Mouse (Mus musculus): ENCODE data around the gene Lsm14a. TPM values are rescaled to one million over a fixed set of nuclear protein-coding genes. Genes with fewer than 3 reads are reported as not detected.

Lsm14a gene
- polyA plus RNA-seq, 2 experiments from 2014 or later, result 30.7 to 49.8 TPM

DNA sequence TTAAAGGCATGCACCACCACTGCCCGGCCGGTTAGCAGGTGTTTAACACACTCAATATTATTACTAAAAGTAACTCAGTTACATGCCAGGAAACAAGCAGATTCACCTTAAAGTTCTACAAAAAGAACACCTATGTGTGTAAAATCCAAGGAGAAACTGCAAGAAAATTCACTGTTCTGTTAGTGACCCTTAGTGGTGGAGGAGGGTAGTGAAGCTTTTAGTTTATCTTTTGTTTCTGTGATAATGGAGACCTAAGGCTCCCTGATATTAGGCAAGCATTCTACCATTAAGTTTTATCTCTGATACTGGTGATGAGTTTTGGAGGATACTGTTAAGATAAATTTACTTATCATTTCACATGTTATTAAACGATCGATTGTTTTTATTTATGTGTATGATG, 37.5 kb downstream of the Lsm14a start:
- ATAC-seq, result no peak

DNA sequence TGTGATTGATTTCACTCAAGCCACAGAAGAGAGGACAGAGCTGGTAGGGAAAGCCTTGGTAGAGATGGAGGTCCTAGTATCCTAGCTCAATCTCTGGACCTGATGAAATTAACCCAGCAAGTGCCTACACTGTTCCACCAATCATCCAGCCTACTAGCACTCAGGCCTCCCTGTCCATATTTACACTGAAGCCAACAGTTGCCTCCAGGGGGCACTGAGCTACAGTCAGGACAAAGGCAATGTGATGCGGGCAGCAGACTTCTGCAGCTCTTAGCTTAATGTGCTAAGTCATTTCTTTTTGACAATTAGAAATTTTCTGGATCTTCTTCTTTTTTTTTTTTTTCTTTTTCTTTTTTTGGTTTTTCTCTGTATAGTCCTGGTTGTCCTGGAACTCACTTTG, 41.1 kb downstream of the Lsm14a start:
- ATAC-seq, result no peak

DNA sequence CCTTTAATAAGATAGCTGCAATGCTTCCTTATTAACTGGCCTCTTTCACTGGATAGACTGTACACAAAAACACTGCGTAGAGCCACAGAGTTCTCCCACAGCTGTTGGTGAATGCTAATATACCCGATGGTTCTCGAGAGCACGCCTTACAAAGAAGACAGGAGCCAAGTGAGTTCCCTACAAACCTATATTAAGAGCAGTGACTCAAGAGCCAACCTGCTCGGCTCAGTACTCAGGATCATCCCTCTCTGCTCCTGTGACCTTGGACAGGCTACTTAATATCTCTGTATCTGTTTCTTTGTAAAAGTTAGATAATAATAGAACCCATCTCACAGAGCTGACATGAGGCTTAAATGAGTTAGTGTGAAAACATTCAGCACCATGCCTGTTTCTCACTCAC, 42.9 kb downstream of the Lsm14a start:
- no peak for ATAC-seq

DNA sequence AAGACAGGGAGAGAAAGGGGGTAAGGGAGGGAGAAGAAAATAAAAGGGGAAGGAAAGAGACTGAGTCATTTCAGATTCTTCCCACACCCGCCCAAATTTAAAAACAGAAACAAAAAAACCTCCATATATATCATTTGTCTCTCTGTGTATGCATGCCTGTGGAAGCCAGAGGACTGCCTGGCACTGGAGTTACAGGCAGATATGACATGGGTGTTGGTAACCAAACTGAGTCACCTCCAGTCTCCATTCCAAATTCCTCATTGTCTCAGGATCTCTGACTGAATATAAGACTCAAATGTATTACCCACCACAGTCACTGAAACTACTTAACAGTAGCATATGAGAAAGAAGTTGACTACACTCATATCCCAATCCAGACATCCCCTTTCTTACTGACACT, 45.1 kb downstream of the Lsm14a start:
- no peak for ATAC-seq

DNA sequence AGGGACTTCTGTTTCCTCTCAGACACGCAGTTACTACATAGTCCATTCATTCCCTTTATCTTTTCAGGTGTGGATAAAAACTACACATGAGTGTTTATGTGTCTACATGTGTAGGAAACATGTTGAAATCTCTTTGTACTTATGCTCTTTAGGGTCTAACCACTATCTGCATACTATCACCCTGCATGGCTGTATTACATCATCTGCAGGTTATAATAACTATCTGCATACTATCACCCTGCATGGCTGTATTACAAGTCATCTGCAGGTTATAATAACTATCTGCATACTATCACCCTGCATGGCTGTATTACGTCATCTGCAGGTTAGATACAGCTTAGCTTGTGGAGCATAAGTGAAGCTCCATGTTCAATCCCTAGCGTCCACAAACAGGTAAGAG, 46.1 kb downstream of the Lsm14a start:
- ATAC-seq, result no peak

DNA sequence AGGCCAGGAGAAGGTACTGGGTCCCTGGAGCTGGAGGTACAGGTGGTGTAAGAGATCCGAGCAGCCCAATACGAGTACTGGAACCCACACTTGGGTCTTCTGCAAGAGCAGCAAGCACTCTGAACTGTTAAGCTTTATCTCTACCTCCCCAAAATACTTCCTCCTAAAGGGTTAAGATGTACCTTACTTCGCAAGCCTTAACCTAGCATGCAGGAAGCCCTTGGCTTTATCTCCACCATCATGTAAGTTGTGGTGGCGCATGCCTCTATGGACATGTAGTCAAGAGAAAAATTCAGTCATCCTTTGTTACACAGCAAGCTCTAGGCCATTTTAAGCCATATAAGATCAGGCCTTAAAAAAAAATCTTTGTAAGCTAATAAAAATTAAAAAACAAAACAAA, 46.6 kb downstream of the Lsm14a start:
- ATAC-seq, result no peak

DNA sequence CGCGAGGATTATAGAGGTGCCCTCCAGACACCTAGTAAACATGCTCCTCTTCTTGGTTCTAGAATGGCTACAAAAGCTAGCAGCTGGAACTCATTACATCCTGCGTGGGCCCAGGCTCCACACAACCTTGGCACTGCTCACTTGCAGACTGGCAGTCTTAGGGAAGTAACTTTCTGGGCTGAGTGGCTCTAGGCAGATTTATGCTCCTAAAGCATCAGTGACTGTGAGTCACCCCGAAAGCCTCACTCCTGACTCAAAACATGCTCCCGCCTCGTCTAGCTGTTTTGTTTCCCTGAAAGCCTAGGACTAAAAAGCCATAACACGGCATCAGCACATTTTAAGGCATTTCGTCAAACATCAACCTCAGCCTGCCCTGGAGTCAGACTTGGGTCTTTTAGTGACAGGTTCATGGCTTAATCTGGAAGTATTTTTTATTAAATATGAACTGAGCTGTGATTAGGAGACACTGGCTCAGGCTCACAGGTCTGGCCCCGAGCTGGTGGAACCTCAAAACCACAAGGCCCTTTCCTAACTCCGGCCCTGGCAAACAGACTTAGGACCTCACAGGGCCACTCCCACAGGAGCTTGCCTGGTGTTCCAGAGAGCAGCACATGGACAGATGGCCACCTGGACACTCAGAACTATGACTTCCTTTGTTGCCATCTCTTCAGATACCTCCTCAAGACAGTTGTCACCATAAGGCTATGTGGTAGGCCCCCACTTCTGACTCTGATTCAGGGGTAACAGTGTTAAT, 50.9 kb downstream of the Lsm14a start:
- no peak for ATAC-seq

DNA sequence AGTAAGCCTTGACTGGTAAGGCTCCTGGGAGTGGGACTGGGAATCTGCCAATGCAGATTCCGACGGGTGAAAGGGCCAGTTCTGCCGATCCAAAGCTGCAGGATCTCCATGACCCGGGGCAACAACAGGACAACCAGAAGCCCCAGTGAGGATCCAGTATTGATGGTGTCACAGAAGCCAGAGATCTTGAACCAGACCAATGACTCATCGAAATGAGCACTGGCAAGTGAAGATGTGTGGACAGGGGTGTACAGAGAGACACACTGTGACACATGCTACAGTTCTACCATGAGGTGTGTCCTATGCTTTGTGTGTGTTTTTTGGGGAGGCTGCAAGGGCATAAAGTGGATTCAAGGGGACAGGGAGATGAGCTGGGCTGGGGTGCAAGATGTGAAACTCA, 52.3 kb downstream of the Lsm14a start:
- no peak for ATAC-seq

DNA sequence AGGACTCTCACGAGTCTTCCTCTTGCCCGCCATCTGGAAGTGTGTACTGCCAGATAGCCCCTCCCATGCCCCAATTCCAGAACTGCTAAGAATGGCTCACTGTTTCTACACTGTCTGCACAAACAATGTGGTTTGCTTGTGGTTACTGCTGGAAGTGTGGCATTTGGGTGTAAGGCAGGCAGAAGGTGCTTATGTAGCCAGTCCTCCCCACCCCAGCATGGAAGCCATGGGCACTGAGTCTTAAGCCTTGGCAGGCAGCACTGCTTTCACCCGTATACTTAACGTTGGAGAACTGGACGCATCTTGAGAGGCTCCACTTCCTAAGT, 54.0 kb downstream of the Lsm14a start:
- ATAC-seq, result no peak

DNA sequence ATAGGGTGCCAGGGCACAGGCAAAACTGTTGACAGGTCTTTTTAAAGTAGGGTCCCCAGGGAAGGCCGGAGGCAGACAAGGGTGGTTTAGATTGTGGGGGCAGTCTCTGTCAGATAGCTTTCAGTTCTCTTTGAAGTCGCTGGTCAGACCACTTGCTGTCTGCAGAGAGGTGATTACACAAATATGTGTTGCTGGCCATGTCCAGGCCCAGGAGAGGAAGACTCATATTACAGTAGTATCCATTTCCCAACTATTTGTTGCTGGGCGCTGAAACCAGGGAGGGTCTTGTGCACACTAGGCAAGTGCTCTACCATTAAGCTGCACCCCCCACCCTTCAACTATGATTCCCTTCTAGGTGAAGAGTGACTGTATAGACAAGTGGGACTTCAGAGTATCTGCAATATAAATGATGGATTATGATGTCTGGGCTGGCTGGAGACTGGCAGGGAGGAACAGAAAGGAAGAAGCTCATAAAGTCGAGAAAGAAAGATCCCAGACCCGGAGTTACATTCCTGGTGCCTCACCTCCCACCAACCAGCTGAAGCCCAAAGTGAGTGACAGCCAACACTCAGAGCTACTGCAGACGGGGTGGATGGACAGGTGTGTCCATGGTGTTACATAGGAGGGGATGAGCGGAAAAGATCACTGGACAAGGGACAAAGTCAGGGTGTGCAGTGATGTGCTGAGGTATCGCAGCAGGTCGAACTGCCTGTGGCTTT, 54.5 kb downstream of the Lsm14a start:
- no peak for ATAC-seq

DNA sequence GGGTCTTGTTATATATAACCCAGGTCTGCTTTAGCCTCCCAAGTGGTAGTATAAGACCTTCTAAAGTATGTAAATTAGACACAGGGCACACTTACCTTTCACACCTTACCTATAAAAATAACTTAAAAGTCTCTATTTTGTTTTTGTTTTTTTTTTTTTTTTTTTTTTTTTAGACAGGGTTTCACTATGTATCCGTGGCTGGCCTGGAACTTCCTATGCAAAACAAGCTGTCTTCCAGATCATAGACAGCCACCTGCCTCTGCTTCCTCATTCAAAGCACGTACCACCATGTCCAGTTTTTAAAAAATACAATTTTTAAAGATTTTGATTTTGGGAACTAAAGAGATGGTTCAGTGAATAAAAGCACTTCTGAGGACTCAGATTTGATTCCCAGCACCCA, 55.8 kb downstream of the Lsm14a start:
- no peak for ATAC-seq

DNA sequence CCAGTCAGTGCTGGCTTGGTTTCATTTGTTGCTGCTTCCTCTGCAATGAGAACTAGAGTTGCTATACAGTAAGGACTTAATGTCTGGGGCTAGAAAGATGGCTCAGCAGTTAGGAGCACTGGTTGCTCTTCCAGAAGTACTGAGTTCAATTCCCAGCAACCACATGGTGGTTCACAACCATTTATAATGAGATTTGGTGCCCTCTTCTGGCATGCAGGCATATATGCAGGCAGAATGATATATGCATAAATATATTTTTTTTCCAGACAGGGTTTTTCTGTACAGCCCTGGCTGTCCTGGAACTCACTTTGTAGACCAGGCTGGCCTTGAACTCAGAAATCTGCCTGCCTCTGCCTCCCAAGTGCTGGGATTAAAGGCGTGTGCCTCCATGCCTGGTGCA, 56.6 kb downstream of the Lsm14a start:
- ATAC-seq, result peak; percentile 21

DNA sequence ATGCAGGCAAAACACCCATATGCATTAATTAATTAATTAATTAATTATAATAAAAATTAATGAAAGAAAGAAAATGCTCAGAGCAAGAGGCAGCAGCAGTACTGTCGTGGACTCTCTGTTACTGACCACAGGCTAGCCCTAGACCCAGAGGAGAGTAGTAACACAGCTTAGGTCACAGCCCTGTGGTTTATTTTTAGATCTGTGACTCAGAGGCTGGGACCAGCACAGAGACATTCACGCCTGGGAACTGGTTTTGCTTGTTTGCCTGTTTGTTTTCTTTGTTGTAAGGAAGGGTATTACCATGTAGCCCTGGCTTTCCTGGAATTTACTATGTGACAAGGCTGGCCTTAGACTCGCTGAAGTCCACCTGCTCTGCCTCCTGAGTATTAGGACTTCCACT, 65.6 kb downstream of the Lsm14a start:
- ATAC-seq, result no peak

DNA sequence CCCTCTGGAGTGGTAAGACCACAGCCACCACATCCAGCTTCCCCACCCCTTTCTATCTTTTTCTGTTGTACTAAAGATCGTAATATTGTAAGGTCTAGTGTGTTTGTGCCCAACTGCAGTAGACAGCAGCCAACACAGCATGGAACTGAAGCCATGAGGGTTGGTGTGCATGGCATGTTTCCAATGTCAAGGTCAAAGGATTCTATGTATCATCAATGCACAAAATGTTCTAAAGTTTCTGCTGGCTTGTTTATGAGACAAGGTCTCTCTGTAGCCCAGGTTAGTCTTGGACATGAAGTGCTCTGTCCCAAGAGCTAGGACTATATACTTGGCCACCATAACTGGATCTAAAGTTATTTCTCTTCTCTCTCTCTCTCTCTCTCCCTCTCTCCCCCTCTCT, 68.3 kb downstream of the Lsm14a start:
- ATAC-seq, result no peak

DNA sequence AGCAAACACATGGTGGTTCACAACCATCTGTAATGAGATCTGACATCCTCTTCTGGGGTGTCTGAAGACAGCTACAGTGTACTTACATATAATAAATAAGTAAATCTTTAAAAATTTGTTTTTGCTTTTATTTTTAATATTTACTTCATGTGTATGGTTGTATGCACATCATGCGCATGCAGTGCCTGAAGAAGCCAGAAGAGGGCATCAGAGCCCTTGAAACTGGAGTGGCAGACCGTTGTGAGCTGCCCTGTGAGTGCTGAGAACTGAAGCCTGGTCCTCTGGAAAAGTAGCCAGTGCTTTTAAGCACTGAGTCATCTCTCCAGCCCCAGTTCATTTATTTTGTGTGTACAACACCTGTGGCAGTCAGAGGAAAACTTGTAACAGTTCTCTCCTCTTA, 69.1 kb downstream of the Lsm14a start:
- ATAC-seq, result no peak

DNA sequence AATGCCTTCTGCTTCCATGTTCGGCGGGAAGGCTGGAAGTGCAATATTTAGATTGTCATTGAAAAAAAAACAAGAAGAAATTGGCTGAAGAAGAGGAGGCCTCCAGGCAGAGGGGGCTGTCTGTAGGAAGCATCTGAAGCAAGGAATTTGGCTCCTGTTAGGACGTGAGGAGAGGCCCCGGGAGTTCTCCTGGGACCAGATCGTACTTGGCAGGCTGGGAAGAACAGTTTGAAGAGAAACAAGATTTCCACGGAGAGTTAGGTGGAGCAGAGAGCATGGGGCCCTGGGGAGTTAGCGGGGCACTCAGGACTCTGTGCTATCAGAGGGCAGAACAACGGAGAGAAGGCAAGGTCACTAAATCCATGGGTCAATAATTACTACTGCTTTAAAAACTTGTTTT, 69.8 kb downstream of the Lsm14a start:
- no peak for ATAC-seq

DNA sequence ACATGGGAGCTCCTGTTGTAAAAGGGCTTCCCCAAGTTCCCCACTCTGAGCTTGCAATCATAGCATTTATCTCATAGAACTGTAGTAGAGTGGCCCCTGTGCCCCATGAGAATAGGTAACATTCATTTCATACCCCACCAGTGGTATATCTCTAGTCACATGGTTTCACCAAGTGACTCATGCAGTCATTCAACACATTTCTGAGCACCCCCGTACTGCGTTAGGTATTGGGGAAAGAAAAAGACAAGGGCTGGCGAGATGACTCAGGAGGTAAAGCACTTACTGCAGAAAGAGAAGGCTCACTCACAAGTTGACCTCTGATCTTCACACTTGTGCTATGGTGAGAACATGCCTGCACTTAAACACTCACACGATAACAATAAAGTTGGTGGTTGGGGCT, 71.2 kb downstream of the Lsm14a start:
- no peak for ATAC-seq

DNA sequence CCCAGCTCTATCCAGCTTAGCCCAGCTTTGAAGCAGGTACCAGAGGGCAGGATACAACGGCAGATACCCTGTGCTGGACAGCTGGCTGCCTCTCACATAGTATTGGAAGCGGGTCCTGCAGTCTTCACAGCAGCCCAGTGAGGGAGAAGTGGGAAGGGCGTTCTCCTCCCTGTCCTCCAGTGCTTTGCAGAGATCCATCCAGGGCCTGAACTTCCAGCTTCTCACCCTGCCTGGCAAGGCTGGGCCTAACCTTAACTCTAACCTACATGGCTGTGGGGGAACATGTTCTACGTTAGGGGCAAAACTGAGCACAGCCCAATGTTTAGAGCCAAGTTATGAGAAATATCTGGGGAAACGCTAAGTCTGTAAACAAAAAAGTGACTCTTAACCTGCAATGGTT, 72.0 kb downstream of the Lsm14a start:
- no peak for ATAC-seq

DNA sequence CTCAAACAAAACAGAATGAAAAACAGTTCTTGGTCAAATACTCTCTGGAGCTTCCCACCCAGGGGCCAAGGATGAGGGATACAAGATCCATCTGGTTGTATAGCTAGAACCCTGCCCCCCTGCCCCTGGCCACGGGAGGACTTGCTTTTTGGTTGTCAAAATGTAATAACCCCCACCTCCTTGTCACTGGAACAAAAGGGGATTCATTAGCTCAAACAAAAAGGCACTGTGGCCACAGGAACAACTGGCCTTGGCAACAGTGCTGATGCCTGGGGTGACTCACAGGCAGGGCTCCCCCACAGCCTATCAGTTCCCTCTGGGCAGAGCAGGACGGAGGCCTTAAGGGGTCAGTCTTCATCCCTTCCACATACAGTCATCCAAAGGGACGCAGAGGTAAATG, 73.2 kb downstream of the Lsm14a start:
- ATAC-seq, result no peak

DNA sequence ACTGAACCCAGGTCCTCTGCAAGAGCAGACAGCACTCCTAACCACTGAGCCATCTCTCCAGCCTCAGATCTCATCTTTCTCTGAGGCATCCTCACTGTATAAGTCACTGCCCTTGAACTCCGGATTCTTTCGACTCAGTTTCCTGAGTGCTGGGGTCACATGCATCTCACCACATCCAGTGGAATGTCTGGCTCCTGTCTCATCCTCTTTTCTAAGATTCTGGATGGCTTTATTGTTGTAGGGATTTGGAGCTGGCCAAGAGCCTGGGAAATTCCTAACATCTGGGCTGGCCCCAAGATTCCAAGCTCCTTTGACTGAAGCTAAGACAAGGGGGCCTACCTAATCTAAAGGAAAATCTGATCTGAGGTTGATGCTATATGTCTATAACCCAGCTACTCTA, 74.0 kb downstream of the Lsm14a start:
- ATAC-seq, result no peak

DNA sequence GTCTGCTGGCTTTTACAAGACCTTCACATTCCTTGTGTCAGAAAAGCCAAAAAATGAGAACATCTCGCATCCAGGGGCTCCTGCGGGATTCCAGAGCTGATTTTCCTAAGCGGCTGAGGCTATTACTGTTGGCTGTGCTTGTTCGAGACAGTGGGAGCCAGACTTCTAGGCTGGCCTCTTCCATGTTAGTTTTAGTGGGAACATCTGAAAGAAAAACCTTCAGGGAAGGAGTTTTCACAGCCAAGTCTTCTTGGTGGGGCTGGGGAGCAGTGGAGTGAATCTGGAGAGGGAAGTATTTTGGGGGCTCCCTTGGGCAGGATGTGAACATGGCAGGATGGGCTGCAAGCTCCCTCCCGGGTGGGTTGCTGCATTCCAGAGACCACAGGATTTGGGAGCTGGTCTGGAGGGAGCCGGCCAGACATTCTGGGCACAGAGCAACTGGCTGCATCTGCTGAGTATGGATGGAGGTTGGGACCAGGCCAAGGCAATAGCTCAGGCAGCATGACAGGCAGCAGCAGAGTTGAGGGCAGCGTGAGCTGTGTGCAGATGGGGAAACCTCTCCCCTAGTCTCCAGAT, 75.1 kb downstream of the Lsm14a start:
- no peak for ATAC-seq

DNA sequence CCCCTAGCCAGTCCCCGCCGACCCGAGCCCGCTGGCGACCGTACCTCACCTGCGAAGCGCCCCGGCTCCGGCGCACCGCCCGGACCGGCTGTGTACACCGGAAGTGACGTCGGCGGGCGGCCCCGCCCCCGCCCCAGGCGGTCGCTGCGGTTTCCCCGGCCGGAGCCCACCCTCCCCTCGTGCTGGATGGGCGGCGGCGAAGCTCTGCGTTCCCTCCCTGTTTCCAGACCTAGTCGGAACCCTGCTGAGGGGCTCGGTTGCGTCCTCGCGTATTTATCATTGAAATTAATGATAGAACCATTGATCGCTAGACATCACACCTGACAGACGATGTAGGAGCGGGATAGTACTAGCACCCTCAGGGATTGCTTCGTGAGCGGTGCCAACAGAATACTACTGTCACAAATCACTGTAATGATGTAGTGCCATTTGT, 79.7 kb downstream of the Lsm14a start, which contains the start of gene 4931406P16Rik:
Gene 4931406P16Rik, minus strand, starts transcription at position 109 of the 433 bp plus-strand sequence.
- ATAC-seq, result peak; percentile 80

DNA sequence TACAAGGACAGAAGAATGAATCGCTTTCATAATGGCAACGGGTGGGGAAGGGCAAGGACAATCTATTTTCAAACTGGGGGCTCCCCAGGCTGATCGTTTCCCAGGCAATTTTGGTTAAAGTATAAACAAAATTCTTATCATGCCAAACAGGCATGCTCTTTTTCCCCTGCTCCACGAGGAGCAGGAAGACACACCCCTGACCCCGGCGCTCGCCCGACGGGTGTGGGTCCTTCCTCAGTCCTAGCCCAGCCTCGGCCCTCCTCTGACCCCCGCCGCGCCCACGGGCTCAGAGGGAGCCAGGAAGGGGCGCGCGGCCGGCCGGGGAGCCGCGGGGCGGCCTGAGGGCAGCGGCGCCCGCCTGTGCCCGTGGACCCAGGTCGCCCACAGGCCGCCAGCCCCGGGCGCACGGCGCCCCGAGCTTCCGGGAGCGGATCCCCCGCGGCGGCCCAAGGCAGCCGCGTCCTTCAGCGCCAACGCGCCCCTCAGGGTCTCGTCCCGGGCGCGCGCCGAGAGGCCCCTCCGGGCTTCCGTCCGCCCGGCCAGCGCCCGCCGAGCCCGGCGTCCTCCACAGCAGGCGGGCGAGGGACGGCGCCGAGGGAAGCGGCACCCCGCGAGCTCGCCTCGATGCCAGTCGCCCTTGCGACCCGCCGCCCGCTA, 80.2 kb downstream of the Lsm14a start:
- peak; percentile 64 for ATAC-seq

Measured in CD4-positive, CD25-positive, alpha-beta regulatory T cell, adult 4 months (primary cell).